Mouse (Mus musculus): Measurements from ENCODE around the gene Ube2j2. TPM values are rescaled to one million over a fixed set of nuclear protein-coding genes. Genes with fewer than 3 reads are reported as not detected.
A peak's percentile ranks its signal among the peaks of the same experiment; 100 is the strongest.

Ube2j2 gene
- polyA plus RNA-seq (2015; fragmentation: Nextera tagmentation; extraction: Ambion mirVana), result 100 and 102 TPM in 2 replicates

DNA sequence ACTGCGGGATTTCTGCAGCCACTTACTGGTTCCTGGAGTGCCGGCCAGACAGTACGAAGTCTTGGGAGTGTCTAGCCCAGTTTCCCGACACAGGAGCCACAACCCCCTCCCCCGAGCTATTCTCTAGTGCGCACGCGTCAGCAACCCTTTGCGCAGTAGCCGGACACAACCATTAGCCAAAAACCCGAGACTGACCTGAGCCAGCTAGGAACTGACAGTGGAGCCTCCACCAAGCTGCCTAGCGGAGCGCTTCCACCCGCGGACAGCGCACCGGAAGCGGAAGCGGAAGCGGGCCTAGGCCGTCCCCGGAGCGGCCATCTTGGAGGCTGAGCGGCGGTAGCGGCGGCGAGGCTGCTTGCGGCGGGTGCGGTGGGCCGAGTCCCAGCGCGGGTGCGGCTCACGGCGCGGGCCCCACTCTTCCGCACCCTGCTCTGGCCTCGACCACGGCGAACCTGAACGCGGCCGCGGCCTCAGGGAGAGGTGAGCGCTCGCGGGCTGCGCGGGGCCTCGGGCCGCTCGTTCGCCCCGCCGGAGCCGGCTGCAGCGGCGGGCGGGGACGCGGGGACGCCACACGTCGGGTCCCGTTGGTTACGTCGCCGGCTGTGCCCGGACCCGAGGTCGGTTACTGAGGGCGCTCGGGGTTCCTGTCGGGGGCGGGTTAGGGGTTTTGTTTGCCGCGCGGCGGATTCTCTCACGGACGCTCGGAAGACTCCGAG is at the start of gene Ube2j2:
Ube2j2 (plus strand) TSS at position 298 of the 716 bp plus-strand sequence.
- H3K27ac ChIP-seq, result peak within 1 kb of the TSS; percentile 87
- H3K4me1 ChIP-seq, result peaks cover 15% of the 10 kb centered on the region
- peaks cover 10% of the 10 kb centered on the region; the same call in 1 of the 2 replicates for H3K36me3 ChIP-seq
- ATAC-seq (ENCODE audit: insufficient read depth, low FRiP score, low read depth), result peak; percentile 98
- peak within 1 kb of the TSS; percentile 95 for H3K4me3 ChIP-seq (replicated peaks)
- H3K9ac ChIP-seq, result peak within 1 kb of the TSS; percentile 82
- WGBS, result under 1% methylated on average over 85 of the region's 85 CpGs
- peak within 1 kb of the TSS; percentile 88 for H3K4me2 ChIP-seq
- no peaks in the 10 kb centered on the region for H3K9me3 ChIP-seq
- no peaks in the 10 kb centered on the region for H3K27me3 ChIP-seq (replicated peaks)

DNA sequence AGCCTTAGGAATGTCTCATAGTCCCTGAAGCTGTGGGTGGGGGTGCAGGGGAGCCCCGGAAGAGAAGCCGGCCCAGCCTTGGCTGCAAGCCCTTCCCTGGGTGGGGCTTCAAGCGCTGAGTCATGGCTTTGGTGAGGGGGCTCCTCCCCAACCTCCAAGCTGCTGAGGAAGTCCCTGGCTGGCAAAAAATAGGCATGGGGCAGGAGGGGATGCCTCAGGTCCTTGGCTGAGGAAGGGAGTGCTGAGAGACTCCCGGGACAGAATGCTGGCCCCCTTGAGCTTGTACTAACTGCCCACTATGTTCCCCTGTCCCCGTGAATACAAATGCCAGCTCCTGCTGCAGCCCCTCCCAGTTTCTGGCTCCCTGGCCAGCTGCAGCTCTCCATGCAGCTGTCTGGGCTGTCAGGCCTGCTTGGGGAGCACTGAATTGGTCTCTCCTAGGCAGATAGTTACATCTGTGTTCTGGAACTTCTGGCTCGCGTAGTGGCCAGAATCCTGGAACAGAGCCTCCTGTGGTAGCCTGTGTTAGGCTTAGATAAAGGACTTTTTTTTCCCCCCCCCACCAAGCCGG is 49.2 kb upstream of the Ube2j2 start:
- Histone ChIP-seq H3K4me1 (peaks cover 39% of the 10 kb centered on the region), H3K27me3 (replicated peaks) (no peaks in the 10 kb centered on the region), H3K9ac (no peak overlapping the region), H3K36me3 (peaks cover 14% of the 10 kb centered on the region; the same call in 1 of the 2 replicates), H3K9me3 (no peaks in the 10 kb centered on the region), H3K4me2 (peak overlapping the region; percentile 96), H3K4me3 (replicated peaks) (peak overlapping the region; percentile 97), H3K27ac (peak overlapping the region; percentile 74)
- WGBS, result 16% methylated on average over 8 of the region's 8 CpGs
- ATAC-seq (ENCODE audit: insufficient read depth, low FRiP score, low read depth), result peak; percentile 24; the same call in 1 of the 2 replicates

- ATAC-seq (ENCODE audit: insufficient read depth, low FRiP score, low read depth), result no peak
- Histone ChIP-seq H3K9ac (no peak overlapping the region), H3K4me3 (replicated peaks) (peak overlapping the region; percentile 6; the same call in 1 of the 2 replicates), H3K4me2 (peak overlapping the region; percentile 96), H3K9me3 (no peaks in the 10 kb centered on the region), H3K27ac (peak overlapping the region; percentile 74; the same call in 1 of the 2 replicates), H3K4me1 (peaks cover 35% of the 10 kb centered on the region), H3K27me3 (replicated peaks) (no peaks in the 10 kb centered on the region), H3K36me3 (peaks cover 15% of the 10 kb centered on the region)
- 40% methylated on average over 6 of the region's 6 CpGs for WGBS
Observed at GRCm38 (mm10) chr4:155895216-155895615, 48.4 kb upstream of the Ube2j2 start.

- no peak overlapping the region for H3K27ac ChIP-seq
- no peaks in the 10 kb centered on the region for H3K9me3 ChIP-seq
- no peak overlapping the region for H3K4me2 ChIP-seq
- no peak for ATAC-seq (ENCODE audit: insufficient read depth, low FRiP score, low read depth)
- 88% methylated on average over 4 of the region's 4 CpGs for WGBS
- peaks cover 29% of the 10 kb centered on the region for H3K4me1 ChIP-seq
- no peak overlapping the region for H3K4me3 ChIP-seq (replicated peaks)
- peaks cover 17% of the 10 kb centered on the region for H3K36me3 ChIP-seq
- H3K27me3 ChIP-seq (replicated peaks), result no peaks in the 10 kb centered on the region
- H3K9ac ChIP-seq, result no peak overlapping the region
Observed at GRCm38 (mm10) chr4:155895826-155896225, 47.8 kb upstream of the Ube2j2 start.

GRCm38 (mm10) chr4:155896461-155896860 is 47.2 kb upstream of the Ube2j2 start:
- Histone ChIP-seq H3K4me1 (peaks cover 26% of the 10 kb centered on the region), H3K9ac (no peak overlapping the region), H3K9me3 (no peaks in the 10 kb centered on the region), H3K4me2 (no peak overlapping the region), H3K27me3 (replicated peaks) (no peaks in the 10 kb centered on the region), H3K27ac (no peak overlapping the region), H3K36me3 (peaks cover 19% of the 10 kb centered on the region), H3K4me3 (replicated peaks) (no peak overlapping the region)
- 99% methylated on average over 12 of the region's 12 CpGs for WGBS
- no peak for ATAC-seq (ENCODE audit: insufficient read depth, low FRiP score, low read depth)

DNA sequence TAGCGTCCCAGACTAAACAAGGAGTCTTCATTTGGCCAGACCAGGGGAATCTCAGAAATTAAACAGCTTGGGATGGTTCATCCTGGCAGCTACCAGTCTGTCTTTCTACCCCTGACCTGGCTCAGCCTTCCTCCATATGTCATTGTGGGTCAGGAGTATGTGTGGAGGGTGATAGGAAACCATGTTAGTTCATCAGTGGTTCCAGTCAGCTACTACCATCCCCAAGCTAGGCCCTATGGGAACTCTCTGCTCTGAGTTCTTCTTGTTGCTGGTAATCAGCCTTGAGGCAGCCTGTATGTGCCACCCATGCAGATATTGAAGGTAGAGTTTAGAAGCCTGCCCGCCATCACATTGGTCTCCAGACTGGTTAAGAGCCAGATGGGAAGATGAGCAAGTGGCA is 45.3 kb upstream of the Ube2j2 start:
- no peak overlapping the region for H3K4me2 ChIP-seq
- no peaks in the 10 kb centered on the region for H3K9me3 ChIP-seq
- H3K4me1 ChIP-seq, result peaks cover 19% of the 10 kb centered on the region
- peaks cover 35% of the 10 kb centered on the region for H3K36me3 ChIP-seq
- ATAC-seq (ENCODE audit: insufficient read depth, low FRiP score, low read depth), result no peak
- H3K9ac ChIP-seq, result no peak overlapping the region
- no peak overlapping the region for H3K4me3 ChIP-seq (replicated peaks)
- H3K27me3 ChIP-seq (replicated peaks), result no peaks in the 10 kb centered on the region
- H3K27ac ChIP-seq, result no peak overlapping the region
- 91% methylated on average over 2 of the region's 2 CpGs for WGBS

- no peak for ATAC-seq (ENCODE audit: insufficient read depth, low FRiP score, low read depth)
- Histone ChIP-seq H3K4me2 (no peak overlapping the region), H3K27me3 (replicated peaks) (no peaks in the 10 kb centered on the region), H3K9ac (no peak overlapping the region), H3K9me3 (no peaks in the 10 kb centered on the region), H3K4me3 (replicated peaks) (no peak overlapping the region), H3K27ac (no peak overlapping the region), H3K36me3 (peaks cover 44% of the 10 kb centered on the region), H3K4me1 (peaks cover 8% of the 10 kb centered on the region)
- WGBS, result 93% methylated on average over 7 of the region's 7 CpGs
Observed at GRCm38 (mm10) chr4:155899355-155899754, 44.3 kb upstream of the Ube2j2 start.

DNA sequence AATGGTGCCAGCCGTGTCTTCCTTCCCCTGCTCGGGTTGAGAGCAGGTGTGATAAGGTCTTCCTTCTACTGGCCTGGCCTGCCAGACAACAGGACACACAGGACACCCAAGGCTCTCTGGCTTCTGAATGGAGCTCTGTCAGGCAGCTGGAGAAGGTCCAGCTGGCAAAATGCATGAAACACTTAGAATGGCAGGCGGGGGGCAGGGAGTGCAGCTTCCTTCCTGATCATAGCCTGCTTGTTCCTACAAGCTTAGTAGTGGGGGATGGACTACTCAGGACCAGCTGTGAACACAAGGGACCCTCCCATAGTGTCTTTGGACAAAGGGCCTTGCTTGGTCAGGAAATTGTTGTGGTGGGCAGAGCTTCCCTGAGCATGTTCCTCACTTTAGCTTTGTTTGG is 42.4 kb upstream of the Ube2j2 start:
- ATAC-seq (ENCODE audit: insufficient read depth, low FRiP score, low read depth), result no peak
- 59% methylated on average over 3 of the region's 3 CpGs for WGBS
- Histone ChIP-seq H3K36me3 (peaks cover 47% of the 10 kb centered on the region), H3K27ac (no peak overlapping the region), H3K9ac (no peak overlapping the region), H3K27me3 (replicated peaks) (no peaks in the 10 kb centered on the region), H3K4me1 (no peaks in the 10 kb centered on the region), H3K9me3 (no peaks in the 10 kb centered on the region), H3K4me3 (replicated peaks) (no peak overlapping the region), H3K4me2 (no peak overlapping the region)

GRCm38 (mm10) chr4:155903246-155903645 is 40.4 kb upstream of the Ube2j2 start:
- WGBS, result 91% methylated on average over 13 of the region's 13 CpGs
- Histone ChIP-seq H3K27ac (no peak overlapping the region), H3K4me2 (no peak overlapping the region), H3K9ac (no peak overlapping the region), H3K27me3 (replicated peaks) (no peaks in the 10 kb centered on the region), H3K9me3 (no peaks in the 10 kb centered on the region), H3K4me3 (replicated peaks) (no peak overlapping the region), H3K4me1 (no peaks in the 10 kb centered on the region), H3K36me3 (peaks cover 40% of the 10 kb centered on the region)
- no peak for ATAC-seq (ENCODE audit: insufficient read depth, low FRiP score, low read depth)

- Histone ChIP-seq H3K27me3 (replicated peaks) (no peaks in the 10 kb centered on the region), H3K9me3 (no peaks in the 10 kb centered on the region), H3K36me3 (peaks cover 40% of the 10 kb centered on the region), H3K9ac (no peak overlapping the region), H3K4me1 (no peaks in the 10 kb centered on the region), H3K27ac (no peak overlapping the region), H3K4me3 (replicated peaks) (no peak overlapping the region), H3K4me2 (no peak overlapping the region)
- no peak for ATAC-seq (ENCODE audit: insufficient read depth, low FRiP score, low read depth)
- WGBS, result 88% methylated on average over 13 of the region's 13 CpGs
Observed at GRCm38 (mm10) chr4:155904318-155905102, 39.1 kb upstream of the Ube2j2 start.

- H3K27me3 ChIP-seq (replicated peaks), result no peaks in the 10 kb centered on the region
- H3K4me1 ChIP-seq, result no peaks in the 10 kb centered on the region
- H3K9me3 ChIP-seq, result no peaks in the 10 kb centered on the region
- WGBS, result 85% methylated on average over 13 of the region's 13 CpGs
- H3K36me3 ChIP-seq, result peaks cover 31% of the 10 kb centered on the region
- H3K4me2 ChIP-seq, result no peak overlapping the region
- no peak overlapping the region for H3K27ac ChIP-seq
- H3K9ac ChIP-seq, result no peak overlapping the region
- no peak overlapping the region for H3K4me3 ChIP-seq (replicated peaks)
- ATAC-seq (ENCODE audit: insufficient read depth, low FRiP score, low read depth), result no peak
Observed at GRCm38 (mm10) chr4:155905634-155906033, 38.0 kb upstream of the Ube2j2 start.

DNA sequence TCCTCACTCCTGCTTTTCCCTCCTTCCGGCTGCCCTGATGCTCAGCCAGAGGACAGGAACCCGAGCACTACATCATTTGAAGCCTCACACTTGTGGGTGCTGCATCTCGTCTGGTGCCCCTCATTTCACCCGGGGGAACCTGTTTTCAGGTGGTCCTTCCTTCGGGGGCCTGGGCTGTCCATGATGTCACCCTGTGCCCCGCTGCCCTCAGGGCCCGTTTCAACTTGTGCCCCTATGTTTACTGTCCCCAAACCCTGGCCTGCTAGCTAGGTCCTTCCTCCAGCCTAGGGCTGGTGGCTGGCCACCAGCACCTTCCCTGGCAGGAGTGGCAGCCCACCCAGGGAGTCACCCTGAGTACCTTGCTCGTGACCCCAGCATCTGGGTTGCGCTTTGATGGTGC is 37.5 kb upstream of the Ube2j2 start:
- H3K4me3 ChIP-seq (replicated peaks), result no peak overlapping the region
- no peak overlapping the region for H3K27ac ChIP-seq
- ATAC-seq (ENCODE audit: insufficient read depth, low FRiP score, low read depth), result no peak
- no peaks in the 10 kb centered on the region for H3K27me3 ChIP-seq (replicated peaks)
- no peaks in the 10 kb centered on the region for H3K4me1 ChIP-seq
- H3K4me2 ChIP-seq, result no peak overlapping the region
- H3K36me3 ChIP-seq, result peaks cover 31% of the 10 kb centered on the region
- WGBS, result 85% methylated on average over 9 of the region's 9 CpGs
- H3K9me3 ChIP-seq, result no peaks in the 10 kb centered on the region
- H3K9ac ChIP-seq, result no peak overlapping the region
